Mouse (Mus musculus): ENCODE measurements around the gene Vmn1r200.
"Not testable (repeated sequence)": the region's sequence is repeated elsewhere in the genome, so short reads cannot be mapped to it uniquely, and the experiment has no call there.

The Vmn1r200 gene

GRCm38 (mm10) chr13:22390073-22390472 lies at the start of gene Vmn1r200:
Gene Vmn1r200, plus strand, starts transcription at chr13:22390373.
- DNase-seq: no peak

- no peak for DNase-seq
These were observed 40.1 kb upstream of the Vmn1r200 start, which contains the start of gene Vmn1r198 for GRCm38 (mm10) chr13:22350064-22350463. Gene Vmn1r198, plus strand, starts transcription at chr13:22350364.

- no peak for DNase-seq
These were observed 39.4 kb upstream of the Vmn1r200 start for GRCm38 (mm10) chr13:22350813-22351212.

- no peak for DNase-seq
These were observed 10.7 kb upstream of the Vmn1r200 start, which contains the start of gene Vmn1r199 for GRCm38 (mm10) chr13:22379518-22379917. Gene Vmn1r199, plus strand, starts transcription at chr13:22379818.

- not testable (repeated sequence) for DNase-seq
These were observed 9.0 kb upstream of the Vmn1r200 start for GRCm38 (mm10) chr13:22381128-22381527.

- DNase-seq: no peak
These were observed 6.8 kb upstream of the Vmn1r200 start for GRCm38 (mm10) chr13:22383401-22383800.

GRCm38 (mm10) chr13:22387050-22387449 lies 3.1 kb upstream of the Vmn1r200 start:
- no peak for DNase-seq

- no peak for DNase-seq
These were observed 12.8 kb downstream of the Vmn1r200 start for GRCm38 (mm10) chr13:22402978-22403377.

Measured in kidney, adult 11 months (tissue).